Mouse (Mus musculus) thymus, adult 2 months (tissue): Measurements from ENCODE around the gene Iars2.

ENCODE experiments used
- CTCF ChIP-seq: fragments of 200-500 bp; IDR thresholded peaks from 2 replicates; pipeline ENCODE4 v1.5.1; 2012; ENCODE audit warnings: mild to moderate bottlenecking, control low read depth, low read length, moderate library complexity, borderline replicate concordance; ENCODE audit not compliant: control insufficient read depth, poor library complexity, insufficient read depth; ENCODE audit errors: extremely low read depth
- POLR2A ChIP-seq: fragments of 200-500 bp; IDR thresholded peaks from 2 replicates; pipeline ENCODE4 v1.6.1; 2012; ENCODE audit warnings: mild to moderate bottlenecking, low read length, control low read depth, moderate library complexity; ENCODE audit not compliant: control insufficient read depth, poor library complexity, insufficient read depth; ENCODE audit errors: extremely low read depth

DNA sequence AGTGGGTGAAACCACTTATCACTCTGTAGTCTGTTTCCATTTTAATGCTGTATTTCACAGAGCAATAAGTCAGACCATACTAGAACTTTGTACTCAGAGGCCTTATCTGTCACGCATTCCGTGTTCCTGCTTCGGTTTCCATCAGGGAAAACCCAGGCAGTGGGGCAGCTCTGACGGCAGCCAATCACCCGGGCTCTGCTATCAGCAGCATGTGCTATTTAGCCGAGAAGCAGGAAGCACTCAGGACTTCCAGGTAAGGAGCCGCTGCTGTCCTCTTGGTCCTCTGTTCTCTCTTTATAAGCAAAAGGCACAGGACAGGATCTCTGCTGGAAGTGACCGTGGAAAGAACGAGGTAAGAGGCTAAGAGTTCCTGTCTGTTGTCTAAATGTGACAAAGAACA is 17.2 kb downstream of the Iars2 start:
- TF ChIP-seq CTCF (no peak), POLR2A (no peak)
